Mouse (Mus musculus): ENCODE data around the gene Sptbn2. TPM values are rescaled to one million over a fixed set of nuclear protein-coding genes. Genes with fewer than 3 reads are reported as not detected.
A peak's percentile ranks its signal among the peaks of the same experiment; 100 is the strongest.

Gene Sptbn2
- total RNA-seq, 2 experiments from 2014 or later: 0.35 to 0.65 TPM

DNA sequence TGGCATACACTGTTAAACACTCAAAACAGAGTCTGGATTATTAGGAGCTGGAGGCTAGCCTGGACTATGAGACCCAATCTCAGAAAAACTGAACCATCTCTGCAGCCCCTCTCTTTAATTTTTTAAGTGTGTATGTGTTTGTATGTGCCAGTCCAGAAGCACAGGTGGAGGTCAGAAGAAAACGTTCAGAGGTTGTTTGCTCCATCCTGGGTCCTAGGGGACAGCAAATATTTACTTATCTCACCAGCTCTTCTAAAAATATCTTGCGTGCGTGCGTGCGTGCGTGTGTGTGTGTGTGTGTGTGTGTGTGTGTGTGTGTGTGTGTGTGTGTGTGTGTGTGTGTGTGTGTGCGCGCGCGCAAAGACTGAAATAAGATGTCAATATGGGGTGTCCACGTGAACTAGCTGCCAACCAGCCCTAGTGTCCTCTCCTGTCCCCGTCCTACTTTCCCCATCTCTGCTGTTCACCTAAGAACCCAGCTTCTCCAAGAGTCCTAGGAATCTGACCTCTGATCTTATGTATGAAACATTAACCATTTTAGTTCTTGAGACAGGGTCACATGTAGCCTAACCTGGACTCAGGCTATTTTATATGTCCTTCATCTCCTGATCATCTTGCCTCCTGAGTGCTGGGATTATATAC is 56.7 kb downstream of the Sptbn2 start:
- intact Hi-C loops (cut with DNase I): no loop called here
- DNase-seq: no peak

DNA sequence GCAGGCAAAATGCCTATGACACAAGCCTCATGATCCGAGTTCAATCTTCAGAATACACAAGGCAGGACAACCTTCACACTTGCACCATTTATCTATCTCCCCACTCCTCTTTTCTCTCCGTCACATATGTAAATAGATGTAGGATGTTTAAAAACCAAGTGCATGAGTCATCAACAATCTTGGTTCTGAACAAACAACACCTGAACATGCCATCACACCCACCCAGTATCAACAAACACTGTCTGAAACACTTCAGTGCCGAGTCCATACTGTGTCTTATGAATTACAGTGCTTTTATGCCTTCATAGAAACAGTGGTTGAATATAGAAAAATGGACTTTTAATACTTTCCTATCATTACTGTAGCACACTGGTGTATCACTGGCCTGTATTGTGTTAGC is 61.8 kb downstream of the Sptbn2 start:
- no peak for DNase-seq
- intact Hi-C loops (cut with DNase I): no loop called here

DNA sequence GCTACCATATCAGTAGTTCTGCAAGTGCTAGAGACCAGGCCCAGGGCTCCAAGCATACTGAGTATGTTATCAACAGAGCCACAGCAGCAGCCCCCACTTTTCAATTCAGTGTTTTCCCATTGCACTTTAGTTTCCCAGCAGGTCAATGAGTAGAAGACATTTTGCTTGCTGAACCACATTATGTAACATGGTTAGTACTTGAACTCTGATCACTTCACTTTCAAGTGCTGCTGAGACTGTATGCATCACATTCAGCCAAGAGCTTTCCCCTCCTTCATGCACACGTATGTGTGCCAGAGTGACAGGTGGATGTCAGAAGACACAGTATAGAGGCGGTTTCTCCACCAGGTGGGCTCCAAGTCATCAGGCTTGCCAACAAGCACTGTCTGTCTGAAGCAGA is 71.9 kb downstream of the Sptbn2 start:
- DNase-seq: no peak
- intact Hi-C loops (cut with DNase I): no loop called here

DNA sequence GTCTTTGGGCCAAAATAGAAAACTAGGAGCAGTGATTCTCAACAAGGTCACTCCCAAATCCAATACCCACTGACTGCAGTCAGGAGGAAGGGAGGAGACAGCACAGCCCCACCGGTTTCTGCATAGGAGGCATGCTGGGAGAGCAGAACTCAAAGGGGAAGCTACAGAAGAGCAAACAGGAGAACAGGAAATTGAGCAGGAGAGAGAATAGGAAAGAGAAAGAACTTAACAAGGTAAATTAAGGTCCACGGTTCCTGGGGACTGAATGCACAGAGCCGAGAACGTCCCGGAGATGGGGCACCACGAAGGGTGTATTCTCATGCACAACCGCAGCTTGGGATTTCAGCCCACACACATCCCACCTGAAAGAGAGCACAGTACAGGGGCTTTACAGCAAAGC is 74.2 kb downstream of the Sptbn2 start:
- DNase-seq: no peak
- intact Hi-C loops (cut with DNase I): no loop called here

DNA sequence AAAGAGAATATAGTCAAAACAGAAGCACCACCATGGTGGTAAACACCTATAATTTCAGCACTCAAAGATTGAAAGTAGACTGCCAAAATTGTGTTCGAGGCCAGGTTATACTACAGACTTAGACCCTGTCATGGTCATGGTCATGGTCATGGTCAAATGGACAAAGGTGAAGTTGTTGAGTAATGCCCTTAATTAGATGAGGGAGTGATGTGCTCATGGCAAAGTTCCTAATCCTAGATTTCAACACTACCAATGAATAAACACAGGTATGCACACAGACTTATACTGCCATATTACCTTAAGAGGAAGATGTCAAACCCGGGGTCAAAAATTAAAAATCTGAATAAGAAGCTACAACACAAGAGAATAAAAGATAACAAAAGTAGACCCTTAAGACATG is 75.3 kb downstream of the Sptbn2 start:
- intact Hi-C loops (cut with DNase I): no loop called here

DNA sequence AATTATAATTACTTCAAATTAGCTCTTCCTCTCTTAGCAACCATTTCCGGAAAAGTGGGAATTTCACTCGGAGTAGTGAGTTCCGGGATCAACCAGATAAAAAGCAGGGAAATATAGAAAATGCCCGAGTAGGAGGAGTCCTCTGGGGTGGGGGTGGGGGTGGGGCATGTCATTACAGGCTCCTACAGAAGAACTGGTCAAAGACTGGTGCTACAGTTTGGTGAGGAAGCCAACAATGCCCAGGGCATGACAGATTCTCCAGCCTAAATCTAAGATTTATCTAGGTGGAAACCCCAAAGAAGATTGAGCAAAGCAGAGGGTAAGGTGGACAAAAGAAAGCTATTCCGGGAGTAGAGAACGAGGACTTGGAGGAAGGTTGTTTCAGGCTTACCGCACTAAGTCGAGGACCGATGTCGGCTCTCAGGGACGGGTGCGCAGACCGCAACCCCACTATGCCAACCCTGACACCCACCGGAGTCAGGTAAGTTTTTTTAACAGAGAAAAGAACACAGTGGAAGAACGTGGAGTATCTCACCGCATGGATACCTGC is 82.4 kb downstream of the Sptbn2 start:
- intact Hi-C loops (cut with DNase I): no loop called here
- DNase-seq: no peak

More for the DNA sequence above, 75.3 kb downstream of the Sptbn2 start:
- no peak for DNase-seq

DNA sequence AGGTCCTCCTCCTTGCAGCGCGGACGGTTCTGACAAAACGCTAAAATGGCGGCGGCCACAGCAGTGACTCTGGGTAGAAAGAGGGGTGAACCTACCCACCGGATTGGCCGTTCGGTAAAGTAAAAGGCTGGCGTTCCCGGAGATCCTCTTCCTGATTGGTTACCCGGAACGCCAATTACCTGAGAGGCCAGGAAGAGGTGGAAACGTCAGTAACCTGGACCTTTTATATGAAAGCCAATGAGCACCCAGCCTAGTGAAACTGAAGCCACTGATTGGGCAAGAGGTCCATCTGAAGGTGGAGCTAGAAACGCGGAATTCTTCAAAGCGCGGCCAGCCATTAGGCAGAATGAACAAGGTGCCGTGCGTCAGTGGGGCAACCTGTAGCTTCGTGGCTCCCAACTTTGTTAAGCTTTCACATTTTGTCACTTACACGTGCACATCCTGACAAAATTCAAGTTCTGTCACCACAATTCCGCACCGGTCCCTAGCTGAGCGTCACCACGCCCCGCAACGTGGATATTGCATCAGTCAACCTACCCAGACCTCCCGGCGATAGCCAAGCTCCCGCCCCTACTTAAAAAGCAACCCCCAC is 83.0 kb downstream of the Sptbn2 start, which contains the start of gene Rbm4:
Gene Rbm4, minus strand, starts transcription at position 71 of the 592 bp plus-strand sequence.
- peak; percentile 99 for DNase-seq
- intact Hi-C loops (cut with DNase I): no loop called here

DNA sequence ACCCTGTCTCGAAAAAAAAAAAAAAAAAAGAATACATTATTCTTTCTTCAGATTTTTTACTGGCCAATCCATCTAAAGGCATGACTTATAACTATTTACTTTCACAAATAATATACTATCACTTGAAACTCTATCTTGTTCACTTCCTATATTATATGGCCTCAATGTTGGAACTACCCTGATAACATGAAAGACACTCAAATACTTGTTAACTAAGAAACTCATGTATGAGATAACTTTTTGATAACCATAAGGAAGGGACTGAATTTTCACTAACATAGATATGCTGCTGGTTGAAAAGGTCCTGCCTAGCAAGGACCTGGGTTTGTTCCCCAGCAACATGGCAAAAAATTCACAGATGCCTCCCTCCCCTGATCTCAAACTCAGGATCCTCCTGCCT is 85.0 kb downstream of the Sptbn2 start:
- intact Hi-C loops (cut with DNase I): no loop called here
- no peak for DNase-seq

DNA sequence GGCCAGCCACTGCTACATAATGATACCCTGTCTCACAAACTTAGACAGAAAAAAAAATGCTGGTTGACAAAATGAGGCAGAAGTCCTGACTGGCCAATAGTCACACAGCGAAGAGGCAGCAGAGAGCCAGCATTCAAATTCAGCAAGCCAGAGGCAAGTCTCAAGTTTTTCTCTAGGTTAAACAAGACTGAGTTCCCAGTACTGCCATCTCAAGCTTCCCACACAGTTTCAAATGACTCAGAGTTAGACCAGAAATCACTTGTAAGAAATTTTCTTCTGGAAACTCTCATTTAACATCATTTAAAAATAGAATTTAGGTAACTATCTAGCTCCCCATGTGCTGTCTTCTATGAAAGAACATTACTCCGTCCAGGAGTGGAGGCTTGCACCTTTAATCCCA is 86.9 kb downstream of the Sptbn2 start:
- DNase-seq: no peak
- intact Hi-C loops (cut with DNase I): no loop called here

DNA sequence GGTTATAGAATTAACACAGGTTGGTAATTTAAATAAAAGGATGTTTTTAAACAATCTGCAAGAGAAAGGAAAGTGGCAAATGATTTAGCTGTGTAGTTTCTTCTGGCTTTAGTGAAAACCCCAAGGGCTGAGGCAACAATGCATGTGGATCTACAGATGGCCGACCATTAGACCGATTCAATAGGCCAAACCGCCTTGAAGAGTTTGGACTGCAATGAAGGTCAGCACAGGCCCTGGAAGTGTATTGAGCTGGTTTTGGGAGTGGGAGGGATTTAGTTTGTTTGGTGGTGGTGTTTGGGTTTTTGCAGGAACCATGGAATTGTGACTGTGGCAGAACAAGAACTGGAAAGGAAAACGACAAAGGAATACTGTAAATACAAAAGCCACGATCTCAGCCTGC is 88.1 kb downstream of the Sptbn2 start:
- intact Hi-C loops (cut with DNase I): no loop called here
- no peak for DNase-seq

Other genes with a start within 250 kb of the Sptbn2 start
- gene Syt12, start 233.7 kb upstream of the Sptbn2 start, total RNA-seq (2021): 1 to 10 TPM in 1 of 2 experiments, under 1 TPM in 1; 0.47 to 2.7 TPM
- 1 to 10 TPM in 1 of 2 experiments, under 1 TPM in 1; 0.30 to 1.0 TPM for gene 2010003K11Rik, start 212.6 kb upstream of the Sptbn2 start, total RNA-seq (2021)
- 10 to 100 TPM in 1 of 2 experiments, 1 to 10 TPM in 1; 7.1 to 22.9 TPM for gene Pcx, start 200.7 kb upstream of the Sptbn2 start, total RNA-seq (2021)
- gene Lrfn4, start 95.5 kb upstream of the Sptbn2 start, total RNA-seq (2021): 10 to 100 TPM; 12.6 to 16.0 TPM
- gene Rce1, start 85.5 kb upstream of the Sptbn2 start, total RNA-seq (2021): 10 to 100 TPM; 14.9 to 16.2 TPM
- gene Gm960, start 12.5 kb upstream of the Sptbn2 start, total RNA-seq (2021): not detected
- gene Rbm4b, start 45.3 kb downstream of the Sptbn2 start, total RNA-seq (2021): 1 to 10 TPM; 6.5 to 6.7 TPM
- gene Rbm4, start 82.7 kb downstream of the Sptbn2 start, total RNA-seq (2021): 10 to 100 TPM; 43.1 to 49.2 TPM
- gene Gm21992, start 100.4 kb downstream of the Sptbn2 start, total RNA-seq (2021): 10 to 100 TPM; 16.8 to 17.8 TPM
- gene Rbm14, start 100.5 kb downstream of the Sptbn2 start, total RNA-seq (2021): 10 to 100 TPM; 33.8 to 34.6 TPM
- 10 to 100 TPM; 36.0 to 36.9 TPM for gene Ccs, start 128.2 kb downstream of the Sptbn2 start, total RNA-seq (2021)
- gene Ccdc87, start 128.2 kb downstream of the Sptbn2 start, total RNA-seq (2021): not detected
- gene Ctsf, start 144.0 kb downstream of the Sptbn2 start, total RNA-seq (2021): 10 to 100 TPM; 54.7 to 56.0 TPM
- gene Actn3, start 166.7 kb downstream of the Sptbn2 start, total RNA-seq (2021): under 1 TPM; 0.37 to 0.53 TPM
- 1 to 10 TPM; 4.0 to 5.0 TPM for gene Zdhhc24, start 167.5 kb downstream of the Sptbn2 start, total RNA-seq (2021)
- gene Bbs1, start 195.5 kb downstream of the Sptbn2 start, total RNA-seq (2021): 1 to 10 TPM; 5.1 to 5.3 TPM
- 10 to 100 TPM; 37.4 to 38.2 TPM for gene Dpp3, start 217.1 kb downstream of the Sptbn2 start, total RNA-seq (2021)
- under 1 TPM; 0.53 to 0.94 TPM for gene Peli3, start 232.0 kb downstream of the Sptbn2 start, total RNA-seq (2021)

Data from heart, postnatal 10 days (tissue).